Mouse (Mus musculus): ENCODE measurements around the gene Ip6k1. TPM values are rescaled to one million over a fixed set of nuclear protein-coding genes. Genes with fewer than 3 reads are reported as not detected.
A peak's percentile ranks its signal among the peaks of the same experiment; 100 is the strongest.

The Ip6k1 gene
- polyA plus RNA-seq, 2 experiments: 34.6 to 83.3 TPM

DNA sequence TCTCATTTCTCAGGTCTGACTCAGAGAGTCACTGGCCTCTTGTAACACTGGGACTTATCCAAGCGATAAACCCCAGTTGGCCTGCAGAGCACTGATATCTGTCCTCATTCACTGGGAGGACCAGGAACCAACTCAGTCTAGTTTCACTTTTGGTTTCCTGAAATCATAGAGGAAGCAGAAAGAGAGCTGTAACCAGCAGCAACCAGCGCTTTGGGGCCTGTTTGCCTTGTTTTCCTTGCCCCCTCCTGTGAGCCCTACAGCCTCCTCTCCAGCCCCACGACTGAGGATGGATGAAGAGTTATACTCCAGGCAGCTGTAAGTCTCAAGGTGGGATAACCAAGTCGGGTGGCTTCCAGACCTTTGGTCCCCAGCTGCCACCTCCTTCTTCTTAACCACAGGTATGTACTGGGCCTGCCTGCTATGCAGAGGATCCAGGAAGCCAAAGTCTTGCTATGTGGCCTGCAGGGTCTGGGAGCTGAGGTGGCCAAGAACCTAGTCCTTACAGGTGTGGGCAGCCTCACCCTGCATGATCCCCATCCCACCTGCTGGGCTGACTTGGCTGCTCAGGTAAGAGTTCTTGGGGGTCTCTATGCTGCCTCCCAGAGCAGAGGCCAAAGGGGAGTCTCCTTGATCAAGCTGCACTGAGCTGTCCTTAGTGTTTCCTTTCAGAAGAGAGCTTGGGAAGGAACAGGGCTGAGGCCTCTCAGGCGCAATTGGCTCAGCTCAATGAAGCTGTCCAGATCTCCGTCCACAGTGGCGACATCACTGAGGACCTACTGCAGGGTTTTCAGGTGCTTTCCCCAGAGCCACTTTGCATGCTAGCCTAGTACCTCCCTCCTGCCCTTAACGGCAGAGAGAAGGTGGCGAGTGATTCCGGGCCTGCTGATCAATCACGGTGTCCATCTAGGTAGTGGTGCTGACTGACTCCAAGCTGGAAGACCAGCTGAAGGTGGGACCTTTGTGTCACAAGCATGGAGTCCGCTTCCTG is 26.6 kb upstream of the Ip6k1 start, which contains the start of gene Uba7:
Uba7 (plus strand) TSS at position 107 of the 988 bp plus-strand sequence.
- 0 out of 2 replicates have a peak within 1 kb of the TSS, but pooled peaks have one; percentile 5 for H3K9ac ChIP-seq (ENCODE audit: low read depth, low read length, severe bottlenecking)
- no peaks in the 10 kb centered on the region for H3K9me3 ChIP-seq (ENCODE audit: control insufficient read depth, low read length)
- peaks cover 3% of the 10 kb centered on the region; the same call in 1 of the 2 replicates for H3K36me3 ChIP-seq (ENCODE audit: control insufficient read depth, insufficient read depth, low read length)
- 60% methylated on average over 12 of the region's 12 CpGs for WGBS
- peak within 1 kb of the TSS; percentile 75 for H3K27ac ChIP-seq (replicated peaks; ENCODE audit: low read depth, low read length)
- H3K4me1 ChIP-seq (ENCODE audit: control insufficient read depth, insufficient read depth, low read length): peaks cover 11% of the 10 kb centered on the region
- ATAC-seq (ENCODE audit: low FRiP score, low read depth) (no peak; the same call in 1 of the 2 replicates), DNase-seq (ENCODE audit: low spot score) (no peak)
- no peaks in the 10 kb centered on the region for H3K27me3 ChIP-seq (ENCODE audit: control insufficient read depth, insufficient read depth, low read length)
- no peak for TF ChIP-seq POLR2A (IDR thresholded peaks at IDR 0.05; ENCODE audit: borderline replicate concordance, extremely low read depth, insufficient read depth, insufficient read length)
- no peak within 1 kb of the TSS for H3K4me3 ChIP-seq (replicated peaks; ENCODE audit: low read length)
- 0 out of 2 replicates have a peak within 1 kb of the TSS, but pooled peaks have one; percentile 8 for H3K4me2 ChIP-seq (replicated peaks; ENCODE audit: low read depth, low read length, severe bottlenecking)

DNA sequence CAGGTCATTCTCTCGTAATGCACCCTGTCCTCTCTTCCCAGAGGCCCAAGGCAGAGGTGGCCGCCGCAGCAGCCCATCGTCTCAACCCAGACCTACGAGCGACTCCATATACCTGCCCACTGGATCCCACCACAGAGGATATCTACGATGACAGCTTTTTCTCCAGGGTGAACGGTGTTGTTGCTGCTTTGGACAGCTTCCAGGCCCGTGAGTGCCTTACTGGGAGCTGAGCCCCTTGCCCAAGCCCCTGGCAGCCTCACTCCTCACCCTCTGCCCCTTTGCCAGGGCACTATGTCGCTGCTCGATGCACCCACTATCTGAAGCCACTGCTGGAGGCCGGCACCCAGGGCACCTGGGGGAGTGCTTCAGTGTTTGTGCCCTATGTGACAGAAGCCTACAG is 23.5 kb upstream of the Ip6k1 start:
- H3K4me3 ChIP-seq (replicated peaks; ENCODE audit: low read length): no peak overlapping the region
- H3K27me3 ChIP-seq (ENCODE audit: control insufficient read depth, insufficient read depth, low read length): no peaks in the 10 kb centered on the region
- no peak overlapping the region for H3K27ac ChIP-seq (replicated peaks; ENCODE audit: low read depth, low read length)
- 91% methylated on average over 11 of the region's 12 CpGs for WGBS
- no peak for TF ChIP-seq POLR2A (IDR thresholded peaks at IDR 0.05; ENCODE audit: borderline replicate concordance, extremely low read depth, insufficient read depth, insufficient read length)
- no peak for DNase-seq (ENCODE audit: low spot score)
- no peak for ATAC-seq (ENCODE audit: low FRiP score, low read depth)
- peaks cover 38% of the 10 kb centered on the region for H3K4me1 ChIP-seq (ENCODE audit: control insufficient read depth, insufficient read depth, low read length)
- no peak overlapping the region for H3K9ac ChIP-seq (ENCODE audit: low read depth, low read length, severe bottlenecking)
- H3K4me2 ChIP-seq (replicated peaks; ENCODE audit: low read depth, low read length, severe bottlenecking): no peak overlapping the region
- H3K36me3 ChIP-seq (ENCODE audit: control insufficient read depth, insufficient read depth, low read length): peaks cover 2% of the 10 kb centered on the region; the same call in 1 of the 2 replicates
- no peaks in the 10 kb centered on the region for H3K9me3 ChIP-seq (ENCODE audit: control insufficient read depth, low read length)

DNA sequence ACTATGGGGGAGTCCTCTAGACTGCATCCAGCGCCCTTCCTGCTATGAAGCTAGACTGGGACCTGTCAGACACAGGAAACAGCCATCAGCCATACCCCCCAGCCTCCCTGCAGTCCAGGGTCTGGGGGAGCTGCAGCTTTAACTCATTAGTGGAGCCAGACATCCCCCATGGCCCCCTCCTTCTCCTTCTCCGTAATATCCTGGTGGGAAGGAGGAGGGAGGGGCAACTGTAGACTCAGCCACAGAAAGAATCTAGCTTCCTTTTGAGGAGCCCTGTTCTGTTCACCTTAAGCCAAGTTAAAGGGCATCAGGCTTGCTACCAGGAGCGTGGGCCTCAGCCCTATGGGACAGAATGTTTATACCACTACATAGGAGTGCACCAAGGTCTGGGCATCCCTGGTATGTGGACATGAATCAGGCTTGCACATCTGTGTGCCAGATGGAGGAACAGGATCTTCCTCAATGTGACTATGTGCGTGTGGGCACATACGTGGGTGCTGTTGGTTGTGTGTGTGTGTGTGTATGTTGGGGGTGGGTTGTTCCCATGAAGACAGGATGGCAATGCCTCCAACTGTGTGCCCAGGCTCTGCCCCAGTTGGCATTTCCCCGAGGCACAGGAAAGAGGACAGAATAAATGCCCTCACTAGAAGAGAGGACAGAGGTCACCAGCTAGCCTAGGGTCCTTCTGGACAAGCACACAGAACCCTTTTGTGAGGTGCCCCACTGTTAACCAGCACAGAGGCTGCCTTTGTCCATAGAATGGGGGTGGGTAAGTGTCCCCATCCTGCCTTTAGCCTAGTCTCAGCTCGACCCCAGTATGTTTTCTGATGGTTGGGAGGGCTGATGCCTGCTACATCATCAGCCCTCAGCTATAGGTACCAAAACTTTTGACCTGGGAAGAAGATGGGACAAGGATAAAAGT is 20.4 kb upstream of the Ip6k1 start:
- ATAC-seq (ENCODE audit: low FRiP score, low read depth) (peak; percentile 48), DNase-seq (ENCODE audit: low spot score) (peak; percentile 88)
- Histone ChIP-seq H3K9me3 (ENCODE audit: control insufficient read depth, low read length) (no peaks in the 10 kb centered on the region), H3K4me3 (replicated peaks; ENCODE audit: low read length) (peak overlapping the region; percentile 82), H3K36me3 (ENCODE audit: control insufficient read depth, insufficient read depth, low read length) (peaks cover 11% of the 10 kb centered on the region), H3K4me1 (ENCODE audit: control insufficient read depth, insufficient read depth, low read length) (peaks cover 34% of the 10 kb centered on the region), H3K27me3 (ENCODE audit: control insufficient read depth, insufficient read depth, low read length) (no peaks in the 10 kb centered on the region), H3K27ac (replicated peaks; ENCODE audit: low read depth, low read length) (peak overlapping the region; percentile 99), H3K4me2 (replicated peaks; ENCODE audit: low read depth, low read length, severe bottlenecking) (peak overlapping the region; percentile 96), H3K9ac (ENCODE audit: low read depth, low read length, severe bottlenecking) (peak overlapping the region; percentile 60)
- 7% methylated on average over 6 of the region's 7 CpGs for WGBS
- no peak for TF ChIP-seq POLR2A (IDR thresholded peaks at IDR 0.05; ENCODE audit: borderline replicate concordance, extremely low read depth, insufficient read depth, insufficient read length)

DNA sequence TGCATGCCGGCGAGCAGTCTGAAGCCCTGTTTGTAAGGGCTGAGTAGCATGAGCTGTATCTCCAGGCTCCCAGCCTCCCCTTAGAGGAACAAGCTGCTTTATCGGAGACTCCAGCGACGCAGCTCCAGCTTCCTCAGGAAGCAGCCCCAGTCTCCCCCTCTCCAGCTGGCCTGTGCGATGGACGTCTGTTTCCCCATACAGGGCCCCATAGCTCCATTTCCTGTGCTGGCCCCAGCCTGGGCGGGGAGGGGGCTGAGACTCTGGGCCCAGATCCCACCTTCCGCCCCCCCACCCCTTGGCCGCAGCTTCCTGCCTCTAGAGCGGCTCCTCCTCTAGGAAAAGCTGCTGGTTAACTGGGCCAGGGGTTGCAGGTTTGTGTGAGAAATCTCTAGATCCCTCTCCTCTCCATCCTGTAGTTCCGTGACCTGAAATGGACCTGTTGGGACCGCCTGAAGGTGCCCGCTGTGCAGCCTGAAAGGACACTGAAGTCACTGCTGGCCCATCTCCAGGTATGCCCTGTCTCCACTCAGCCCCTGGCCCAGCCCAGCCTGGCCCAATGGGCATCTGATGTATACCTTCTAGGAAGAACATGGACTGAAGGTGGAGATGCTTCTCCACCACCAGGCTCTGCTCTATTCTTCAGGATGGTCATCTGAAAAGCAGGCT is 19.5 kb upstream of the Ip6k1 start, which contains the start of gene Gm20661:
Gm20661 (plus strand) TSS at position 378 of the 666 bp plus-strand sequence.
- Histone ChIP-seq H3K4me3 (replicated peaks; ENCODE audit: low read length) (peak within 1 kb of the TSS; percentile 82), H3K27ac (replicated peaks; ENCODE audit: low read depth, low read length) (peak within 1 kb of the TSS; percentile 99), H3K36me3 (ENCODE audit: control insufficient read depth, insufficient read depth, low read length) (peaks cover 11% of the 10 kb centered on the region), H3K4me1 (ENCODE audit: control insufficient read depth, insufficient read depth, low read length) (peaks cover 37% of the 10 kb centered on the region), H3K9ac (ENCODE audit: low read depth, low read length, severe bottlenecking) (peak within 1 kb of the TSS; percentile 83), H3K9me3 (ENCODE audit: control insufficient read depth, low read length) (no peaks in the 10 kb centered on the region), H3K4me2 (replicated peaks; ENCODE audit: low read depth, low read length, severe bottlenecking) (peak within 1 kb of the TSS; percentile 96), H3K27me3 (ENCODE audit: control insufficient read depth, insufficient read depth, low read length) (no peaks in the 10 kb centered on the region)
- TF ChIP-seq POLR2A (IDR thresholded peaks at IDR 0.05; ENCODE audit: borderline replicate concordance, extremely low read depth, insufficient read depth, insufficient read length): peak; percentile 83; the same call in 1 of the 2 replicates
- DNase-seq (ENCODE audit: low spot score) (peak; percentile 95), ATAC-seq (ENCODE audit: low FRiP score, low read depth) (peak; percentile 77)
- 6% methylated on average over 14 of the region's 14 CpGs for WGBS
